Mouse (Mus musculus) frontal cortex, postnatal 25 days (tissue): ENCODE data around the gene Crisp2.

Experiments used
- DNase-seq, 2 experiments: peaks; one replicate each; pipeline ENCODE4 v3.0.0; 2022; ENCODE audit warnings: low spot score in 2 of 2

Crisp2 gene

GRCm38 (mm10) chr17:40716273-40716672 lies 90.5 kb downstream of the Crisp2 start:
- DNase-seq = no peak
